Mouse (Mus musculus) ES-Bruce4 (cell line): ENCODE data around the gene Akr1b8. TPM values are rescaled to one million over a fixed set of nuclear protein-coding genes. Genes with fewer than 3 reads are reported as not detected.

Source experiments
- H3K27ac ChIP-seq: 2 replicates; pipeline ENCODE4 v1.5.1; 2012; ENCODE audit warnings: low read length, inconsistent platforms; ENCODE audit not compliant: insufficient read depth
- H3K27me3 ChIP-seq: 2 replicates; pipeline ENCODE4 v1.6.1; 2012; ENCODE audit warnings: mild to moderate bottlenecking, low read length, inconsistent platforms; ENCODE audit not compliant: control insufficient read depth, poor library complexity, insufficient read depth, severe bottlenecking
- H3K36me3 ChIP-seq: 2 replicates; pipeline ENCODE4 v1.6.1; 2012; ENCODE audit warnings: inconsistent platforms, mild to moderate bottlenecking, low read length, moderate library complexity; ENCODE audit not compliant: control insufficient read depth, poor library complexity, insufficient read depth, severe bottlenecking
- H3K4me1 ChIP-seq: one replicate; pipeline ENCODE4 v1.8.1; 2011; ENCODE audit warnings: low read length; ENCODE audit not compliant: control insufficient read depth, insufficient read depth
- H3K4me3 ChIP-seq: 2 replicates; pipeline ENCODE4 v1.5.1; 2011; ENCODE audit warnings: low read depth, mild to moderate bottlenecking, low read length
- H3K9ac ChIP-seq: 2 replicates; pipeline ENCODE4 v1.6.1; 2012; ENCODE audit warnings: low read depth, mild to moderate bottlenecking, inconsistent platforms; ENCODE audit not compliant: poor library complexity, severe bottlenecking
- H3K9me3 ChIP-seq: replicated peaks from 2 replicates; pipeline ENCODE4 v1.6.1; 2012; ENCODE audit warnings: mild to moderate bottlenecking, low read length, inconsistent platforms; ENCODE audit not compliant: control insufficient read depth, poor library complexity, insufficient read depth, severe bottlenecking
- CTCF ChIP-seq: IDR thresholded peaks from one replicate; pipeline ENCODE4 v1.8.1; 2011; ENCODE audit warnings: low read depth, low read length
- EP300 ChIP-seq: IDR thresholded peaks from 2 replicates; pipeline ENCODE4 v1.6.1; 2011; ENCODE audit warnings: low read depth, low read length; ENCODE audit not compliant: insufficient read depth
- POLR2A ChIP-seq: IDR thresholded peaks from one replicate; pipeline ENCODE4 v1.8.1; 2011; ENCODE audit warnings: low read length; ENCODE audit not compliant: insufficient read depth
- polyA plus RNA-seq: library from polyadenylated mRNA; stranded (reverse); fragments of >200 nt; gene quantifications from 2 replicates; pipeline ENCODE4 v1.2.4, GENCODE M21; 2011; ENCODE audit warnings: low read depth; ENCODE audit not compliant: missing spikeins, insufficient read depth, insufficient read length

The Akr1b8 gene
- 4.0 and 4.8 TPM in 2 replicates for polyA plus RNA-seq

GRCm38 (mm10) chr6:34353658-34354353, at the start of gene Akr1b8:
TSS of gene Akr1b8 (plus strand) at chr6:34354119.
- no peaks in the 10 kb centered on the region for H3K9me3 ChIP-seq
- H3K27me3 ChIP-seq = no peaks in the 10 kb centered on the region
- no peak within 1 kb of the TSS for H3K27ac ChIP-seq
- H3K4me3 ChIP-seq = no peak within 1 kb of the TSS
- peaks cover 3% of the 10 kb centered on the region for H3K4me1 ChIP-seq
- no peak within 1 kb of the TSS for H3K9ac ChIP-seq
- TF ChIP-seq CTCF = no peak
- TF ChIP-seq POLR2A = no peak
- no peaks in the 10 kb centered on the region for H3K36me3 ChIP-seq

- Histone ChIP-seq H3K4me1 (no peaks in the 10 kb centered on the region), H3K9ac (no peak overlapping the region), H3K4me3 (no peak overlapping the region), H3K27me3 (no peaks in the 10 kb centered on the region), H3K27ac (no peak overlapping the region), H3K36me3 (peaks cover 41% of the 10 kb centered on the region), H3K9me3 (no peaks in the 10 kb centered on the region)
- TF ChIP-seq CTCF (no peak), EP300 (no peak), POLR2A (no peak)
These were observed 49.2 kb upstream of the Akr1b8 start for GRCm38 (mm10) chr6:34304675-34305241.

GRCm38 (mm10) chr6:34306797-34307196, 47.1 kb upstream of the Akr1b8 start:
- TF ChIP-seq EP300 (no peak), CTCF (no peak), POLR2A (no peak)
- Histone ChIP-seq H3K4me1 (no peaks in the 10 kb centered on the region), H3K27me3 (no peaks in the 10 kb centered on the region), H3K36me3 (peaks cover 60% of the 10 kb centered on the region), H3K4me3 (no peak overlapping the region), H3K27ac (no peak overlapping the region), H3K9ac (no peak overlapping the region), H3K9me3 (no peaks in the 10 kb centered on the region)

- no peak for TF ChIP-seq POLR2A
- no peak for TF ChIP-seq EP300
- TF ChIP-seq CTCF = no peak
- H3K27ac ChIP-seq = no peak overlapping the region
- H3K27me3 ChIP-seq = no peaks in the 10 kb centered on the region
- H3K9ac ChIP-seq = no peak overlapping the region
- H3K4me3 ChIP-seq = no peak overlapping the region
- H3K9me3 ChIP-seq = no peaks in the 10 kb centered on the region
- no peaks in the 10 kb centered on the region for H3K4me1 ChIP-seq
- H3K36me3 ChIP-seq = peaks cover 62% of the 10 kb centered on the region
These were observed 44.4 kb upstream of the Akr1b8 start for GRCm38 (mm10) chr6:34309526-34309925.

GRCm38 (mm10) chr6:34310023-34310595, 43.8 kb upstream of the Akr1b8 start:
- peaks cover 60% of the 10 kb centered on the region for H3K36me3 ChIP-seq
- no peak overlapping the region for H3K9ac ChIP-seq
- H3K9me3 ChIP-seq = no peaks in the 10 kb centered on the region
- no peak for TF ChIP-seq CTCF
- no peak overlapping the region for H3K4me3 ChIP-seq
- no peaks in the 10 kb centered on the region for H3K27me3 ChIP-seq
- no peak overlapping the region for H3K27ac ChIP-seq
- no peaks in the 10 kb centered on the region for H3K4me1 ChIP-seq

- no peak for TF ChIP-seq EP300
- no peak for TF ChIP-seq POLR2A
- TF ChIP-seq CTCF = no peak
- Histone ChIP-seq H3K4me3 (no peak overlapping the region), H3K9me3 (no peaks in the 10 kb centered on the region), H3K9ac (no peak overlapping the region), H3K27ac (no peak overlapping the region), H3K36me3 (peaks cover 35% of the 10 kb centered on the region), H3K4me1 (no peaks in the 10 kb centered on the region), H3K27me3 (no peaks in the 10 kb centered on the region)
These were observed 40.5 kb upstream of the Akr1b8 start for GRCm38 (mm10) chr6:34313386-34313785.
